Mouse (Mus musculus) right cerebral cortex, adult 2 months (tissue): ENCODE results near the gene 1700025G04Rik.
A peak's percentile ranks its signal among the peaks of the same experiment; 100 is the strongest.

Experiments used
- DNase-seq, 2 experiments: peaks; one replicate each; pipeline ENCODE4 v3.0.0; 2021 to 2022; ENCODE audit warnings: low spot score in 2 of 2

1700025G04Rik gene

GRCm38 (mm10) chr1:151963248-151963647 is 126.7 kb downstream of the 1700025G04Rik start:
- no peak for DNase-seq

GRCm38 (mm10) chr1:151962078-151962477 is 127.8 kb downstream of the 1700025G04Rik start:
- DNase-seq = no peak

GRCm38 (mm10) chr1:151961204-151961603 is 128.7 kb downstream of the 1700025G04Rik start:
- no peak for DNase-seq

- no peak for DNase-seq
These were observed 130.9 kb downstream of the 1700025G04Rik start for GRCm38 (mm10) chr1:151959010-151959409.

- no peak for DNase-seq
These were observed 131.5 kb downstream of the 1700025G04Rik start for GRCm38 (mm10) chr1:151958442-151958841.

- DNase-seq = no peak
These were observed 132.3 kb downstream of the 1700025G04Rik start for GRCm38 (mm10) chr1:151957669-151958068.

GRCm38 (mm10) chr1:151955866-151956265 is 134.1 kb downstream of the 1700025G04Rik start:
- no peak for DNase-seq

- DNase-seq = peak; percentile 52 to 60
These were observed 136.4 kb downstream of the 1700025G04Rik start for GRCm38 (mm10) chr1:151953563-151953962.

GRCm38 (mm10) chr1:151948065-151948464 is 141.9 kb downstream of the 1700025G04Rik start:
- no peak for DNase-seq

- DNase-seq = no peak
These were observed 142.4 kb downstream of the 1700025G04Rik start for GRCm38 (mm10) chr1:151947571-151947970.

- no peak for DNase-seq
These were observed 145.3 kb downstream of the 1700025G04Rik start for GRCm38 (mm10) chr1:151944457-151945223.

GRCm38 (mm10) chr1:151943681-151944237 is 146.2 kb downstream of the 1700025G04Rik start:
- no peak for DNase-seq

GRCm38 (mm10) chr1:151942972-151943654 is 146.8 kb downstream of the 1700025G04Rik start:
- DNase-seq = no peak

GRCm38 (mm10) chr1:151939987-151940386 is 149.9 kb downstream of the 1700025G04Rik start:
- no peak for DNase-seq

GRCm38 (mm10) chr1:151939510-151939909 is 150.4 kb downstream of the 1700025G04Rik start:
- DNase-seq = no peak

- DNase-seq = no peak
These were observed 156.3 kb downstream of the 1700025G04Rik start for GRCm38 (mm10) chr1:151933605-151934004.

GRCm38 (mm10) chr1:151926826-151927225 is 163.1 kb downstream of the 1700025G04Rik start:
- DNase-seq = no peak

- DNase-seq = no peak
These were observed 163.8 kb downstream of the 1700025G04Rik start for GRCm38 (mm10) chr1:151926141-151926540.

- DNase-seq = peak in 1 of 2 experiments; percentile 47
These were observed 164.2 kb downstream of the 1700025G04Rik start for GRCm38 (mm10) chr1:151925738-151926137.

- DNase-seq = no peak
These were observed 171.0 kb downstream of the 1700025G04Rik start for GRCm38 (mm10) chr1:151918806-151919357.

GRCm38 (mm10) chr1:151917736-151918135 is 172.2 kb downstream of the 1700025G04Rik start:
- no peak for DNase-seq

GRCm38 (mm10) chr1:151914494-151914893 is 175.4 kb downstream of the 1700025G04Rik start:
- no peak for DNase-seq
